Mouse (Mus musculus) liver, embryonic 15.5 days (tissue): ENCODE measurements at regions not wholly inside any gene's neighbourhood (a gene's known extent, or its start where the extent isn't known, plus 50 kb on each side); places are given as distances from the start of the nearest gene placed in this dataset.

Source experiments
- ATAC-seq: fragments of 200-750 bp; cut with Nextera tagmentation; 2 replicates; pipeline ENCODE4 v1.8.0; 2017; ENCODE audit warnings: moderate number of reproducible peaks, mild to moderate bottlenecking, moderate library complexity; ENCODE audit not compliant: insufficient read depth
- H3K27ac ChIP-seq: fragments of 300-500 bp; sonication (generic); replicated peaks from 2 replicates; pipeline ENCODE4 v1.5.1; 2015; ENCODE audit warnings: mild to moderate bottlenecking, inconsistent platforms
- H3K27me3 ChIP-seq: fragments of 300-500 bp; sonication (generic); 2 replicates; pipeline ENCODE4 v1.6.1; 2015; ENCODE audit warnings: mild to moderate bottlenecking, inconsistent platforms
- H3K36me3 ChIP-seq: fragments of 300-500 bp; sonication (generic); replicated peaks from 2 replicates; pipeline ENCODE4 v1.6.1; 2015; ENCODE audit warnings: moderate library complexity, mild to moderate bottlenecking, inconsistent platforms
- H3K4me1 ChIP-seq: fragments of 300-500 bp; sonication (generic); replicated peaks from 2 replicates; pipeline ENCODE4 v1.6.1; 2015; ENCODE audit warnings: inconsistent platforms
- H3K4me2 ChIP-seq: fragments of 300-500 bp; sonication (generic); 2 replicates; pipeline ENCODE4 v1.6.1; 2015; ENCODE audit warnings: moderate library complexity, mild to moderate bottlenecking, inconsistent platforms
- H3K4me3 ChIP-seq: fragments of 300-500 bp; sonication (generic); replicated peaks from 2 replicates; pipeline ENCODE4 v1.5.1; 2015; ENCODE audit warnings: mild to moderate bottlenecking, inconsistent platforms
- H3K9ac ChIP-seq: fragments of 300-500 bp; sonication (generic); 2 replicates; pipeline ENCODE4 v1.6.1; 2015; ENCODE audit warnings: moderate library complexity, mild to moderate bottlenecking, inconsistent platforms
- H3K9me3 ChIP-seq: fragments of 300-500 bp; sonication (generic); replicated peaks from 2 replicates; pipeline ENCODE4 v1.6.1; 2016; ENCODE audit warnings: inconsistent platforms
- WGBS: fragments of 180-500 bp; shearing (Covaris S2); methylation state at CpG from one replicate; pipeline ENCODE4 v1.1.7; 2015; ENCODE audit warnings: mixed read lengths; ENCODE audit not compliant: insufficient replicate concordance; 5-methylcytosine and 5-hydroxymethylcytosine counted together

- Histone ChIP-seq H3K9ac (no peak overlapping the region), H3K4me2 (no peak overlapping the region), H3K27ac (no peak overlapping the region), H3K36me3 (no peaks in the 10 kb centered on the region), H3K4me3 (no peak overlapping the region), H3K9me3 (no peaks in the 10 kb centered on the region), H3K4me1 (no peaks in the 10 kb centered on the region), H3K27me3 (no peaks in the 10 kb centered on the region)
- WGBS, result 69% methylated on average over 12 of the region's 12 CpGs
- ATAC-seq, result no peak
These were observed 175.8 kb downstream of the Shq1 start for GRCm38 (mm10) chr6:100495131-100495530.

GRCm38 (mm10) chr6:100493558-100493957, 177.4 kb downstream of the Shq1 start:
- WGBS, result 37% methylated on average over 1 of the region's 1 CpGs
- H3K4me3 ChIP-seq, result no peak overlapping the region

GRCm38 (mm10) chr6:100491811-100492210, 179.1 kb downstream of the Shq1 start:
- WGBS, result 47% methylated on average over 6 of the region's 6 CpGs
- ATAC-seq, result no peak
- no peaks in the 10 kb centered on the region for H3K27me3 ChIP-seq
- no peaks in the 10 kb centered on the region for H3K9me3 ChIP-seq
- no peaks in the 10 kb centered on the region for H3K4me1 ChIP-seq
- H3K36me3 ChIP-seq, result no peaks in the 10 kb centered on the region
- H3K9ac ChIP-seq, result no peak overlapping the region
- no peak overlapping the region for H3K4me2 ChIP-seq
- no peak overlapping the region for H3K4me3 ChIP-seq
- no peak overlapping the region for H3K27ac ChIP-seq

More at GRCm38 (mm10) chr6:100493558-100493957, 177.4 kb downstream of the Shq1 start:
- Histone ChIP-seq H3K4me2 (no peak overlapping the region), H3K27me3 (no peaks in the 10 kb centered on the region), H3K9ac (no peak overlapping the region), H3K27ac (no peak overlapping the region), H3K36me3 (no peaks in the 10 kb centered on the region), H3K4me1 (no peaks in the 10 kb centered on the region), H3K9me3 (no peaks in the 10 kb centered on the region)
- ATAC-seq, result no peak

GRCm38 (mm10) chr6:100490920-100491712, 179.8 kb downstream of the Shq1 start:
- 65% methylated on average over 7 of the region's 7 CpGs for WGBS
- no peaks in the 10 kb centered on the region for H3K27me3 ChIP-seq
- ATAC-seq, result no peak

GRCm38 (mm10) chr6:100483836-100484235, 187.1 kb downstream of the Shq1 start:
- Histone ChIP-seq H3K27ac (no peak overlapping the region), H3K4me3 (no peak overlapping the region), H3K36me3 (no peaks in the 10 kb centered on the region), H3K4me1 (peaks cover 9% of the 10 kb centered on the region; the same call in 1 of the 2 replicates), H3K9ac (no peak overlapping the region), H3K27me3 (peaks cover 8% of the 10 kb centered on the region; the same call in 1 of the 2 replicates), H3K4me2 (no peak overlapping the region), H3K9me3 (no peaks in the 10 kb centered on the region)
- no peak for ATAC-seq
- 53% methylated on average over 3 of the region's 3 CpGs for WGBS

More at GRCm38 (mm10) chr6:100490920-100491712, 179.8 kb downstream of the Shq1 start:
- no peak overlapping the region for H3K4me3 ChIP-seq
- no peaks in the 10 kb centered on the region for H3K4me1 ChIP-seq
- H3K27ac ChIP-seq, result no peak overlapping the region
- H3K4me2 ChIP-seq, result no peak overlapping the region
- no peaks in the 10 kb centered on the region for H3K36me3 ChIP-seq
- H3K9me3 ChIP-seq, result no peaks in the 10 kb centered on the region
- H3K9ac ChIP-seq, result no peak overlapping the region

- no peaks in the 10 kb centered on the region for H3K36me3 ChIP-seq
- peaks cover 8% of the 10 kb centered on the region; the same call in 1 of the 2 replicates for H3K27me3 ChIP-seq
- no peak overlapping the region for H3K27ac ChIP-seq
- no peak for ATAC-seq
- no peak overlapping the region for H3K4me3 ChIP-seq
- H3K4me1 ChIP-seq, result peaks cover 9% of the 10 kb centered on the region; the same call in 1 of the 2 replicates
- no peak overlapping the region for H3K9ac ChIP-seq
- H3K9me3 ChIP-seq, result no peaks in the 10 kb centered on the region
- 3% methylated on average over 14 of the region's 14 CpGs for WGBS
- no peak overlapping the region for H3K4me2 ChIP-seq
These were observed 187.7 kb downstream of the Shq1 start for GRCm38 (mm10) chr6:100483084-100483810.

- no peaks in the 10 kb centered on the region for H3K9me3 ChIP-seq
These were observed 188.4 kb downstream of the Shq1 start for GRCm38 (mm10) chr6:100482572-100482971.

GRCm38 (mm10) chr6:100480525-100480924, 190.4 kb downstream of the Shq1 start:
- no peak overlapping the region for H3K4me3 ChIP-seq
- H3K36me3 ChIP-seq, result no peaks in the 10 kb centered on the region
- peaks cover 8% of the 10 kb centered on the region; the same call in 1 of the 2 replicates for H3K27me3 ChIP-seq
- no peak overlapping the region for H3K4me2 ChIP-seq
- WGBS, result 22% methylated on average over 3 of the region's 3 CpGs
- H3K27ac ChIP-seq, result no peak overlapping the region
- no peak for ATAC-seq
- no peaks in the 10 kb centered on the region for H3K9me3 ChIP-seq
- H3K9ac ChIP-seq, result no peak overlapping the region
- H3K4me1 ChIP-seq, result peaks cover 19% of the 10 kb centered on the region

More at GRCm38 (mm10) chr6:100482572-100482971, 188.4 kb downstream of the Shq1 start:
- no peak for ATAC-seq
- H3K9ac ChIP-seq, result no peak overlapping the region
- peaks cover 9% of the 10 kb centered on the region; the same call in 1 of the 2 replicates for H3K4me1 ChIP-seq
- no peak overlapping the region for H3K4me2 ChIP-seq
- H3K4me3 ChIP-seq, result no peak overlapping the region
- no peak overlapping the region for H3K27ac ChIP-seq
- H3K36me3 ChIP-seq, result no peaks in the 10 kb centered on the region
- WGBS, result 20% methylated on average over 7 of the region's 7 CpGs
- peaks cover 8% of the 10 kb centered on the region; the same call in 1 of the 2 replicates for H3K27me3 ChIP-seq

GRCm38 (mm10) chr6:100479881-100480280, 191.1 kb downstream of the Shq1 start:
- Histone ChIP-seq H3K9me3 (no peaks in the 10 kb centered on the region), H3K36me3 (no peaks in the 10 kb centered on the region), H3K9ac (no peak overlapping the region), H3K4me1 (peaks cover 19% of the 10 kb centered on the region), H3K27me3 (peaks cover 8% of the 10 kb centered on the region; the same call in 1 of the 2 replicates), H3K27ac (no peak overlapping the region), H3K4me2 (no peak overlapping the region), H3K4me3 (no peak overlapping the region)
- 8% methylated on average over 6 of the region's 6 CpGs for WGBS
- no peak for ATAC-seq

GRCm38 (mm10) chr6:100479455-100479854, 191.5 kb downstream of the Shq1 start:
- Histone ChIP-seq H3K4me1 (peaks cover 19% of the 10 kb centered on the region), H3K9me3 (no peaks in the 10 kb centered on the region), H3K36me3 (no peaks in the 10 kb centered on the region), H3K27me3 (peaks cover 8% of the 10 kb centered on the region; the same call in 1 of the 2 replicates), H3K9ac (no peak overlapping the region), H3K4me2 (no peak overlapping the region), H3K27ac (no peak overlapping the region), H3K4me3 (no peak overlapping the region)
- 41% methylated on average over 4 of the region's 4 CpGs for WGBS
- no peak for ATAC-seq
